Mouse (Mus musculus) bone marrow macrophage, adult 2 months (primary cell): ENCODE measurements at regions not wholly inside any gene's neighbourhood (a gene's known extent, or its start where the extent isn't known, plus 50 kb on each side); places are given as distances from the start of the nearest gene placed in this dataset.

Source experiments
- H3K27ac ChIP-seq: 2 replicates; pipeline ENCODE4 v1.5.1; 2012; ENCODE audit warnings: low read depth, low read length; ENCODE audit not compliant: insufficient read depth
- H3K4me1 ChIP-seq: 2 replicates; pipeline ENCODE4 v1.6.1; 2012; ENCODE audit warnings: low read length; ENCODE audit not compliant: control insufficient read depth, insufficient read depth
- H3K4me3 ChIP-seq: 2 replicates; pipeline ENCODE4 v1.5.1; 2012; ENCODE audit warnings: mild to moderate bottlenecking, low read length, moderate library complexity; ENCODE audit not compliant: insufficient read depth
- CTCF ChIP-seq: IDR thresholded peaks from 2 replicates; pipeline ENCODE4 v1.5.1; 2012; ENCODE audit warnings: low read depth, mild to moderate bottlenecking, low read length, moderate library complexity
- POLR2A ChIP-seq: IDR thresholded peaks from 2 replicates; pipeline ENCODE4 v1.6.1; 2012; ENCODE audit warnings: mild to moderate bottlenecking, low read depth, low read length, borderline replicate concordance

DNA sequence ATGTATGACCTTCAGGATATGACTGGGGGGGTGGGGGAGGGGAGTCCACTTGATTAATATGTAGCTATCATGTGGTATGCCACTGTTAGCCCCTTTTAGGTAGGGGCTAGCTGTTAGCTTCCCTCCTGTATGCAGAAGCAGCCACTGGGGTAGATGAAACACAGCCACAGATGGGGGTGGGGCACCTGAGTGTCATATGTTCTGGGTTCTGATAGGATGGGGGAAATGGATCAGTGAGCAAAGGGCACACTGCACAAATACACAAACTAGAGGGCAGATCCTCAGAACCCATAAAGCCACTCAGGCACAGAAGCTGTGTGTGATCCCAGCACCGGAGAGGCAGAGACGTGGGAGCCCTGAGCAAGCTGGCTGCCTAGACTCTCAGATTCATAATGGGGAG lies 107.4 kb upstream of the Hs6st1 start:
- H3K4me1 ChIP-seq: no peaks in the 10 kb centered on the region
- TF ChIP-seq POLR2A: no peak
- TF ChIP-seq CTCF: no peak
- no peak overlapping the region for H3K27ac ChIP-seq
- no peak overlapping the region for H3K4me3 ChIP-seq

DNA sequence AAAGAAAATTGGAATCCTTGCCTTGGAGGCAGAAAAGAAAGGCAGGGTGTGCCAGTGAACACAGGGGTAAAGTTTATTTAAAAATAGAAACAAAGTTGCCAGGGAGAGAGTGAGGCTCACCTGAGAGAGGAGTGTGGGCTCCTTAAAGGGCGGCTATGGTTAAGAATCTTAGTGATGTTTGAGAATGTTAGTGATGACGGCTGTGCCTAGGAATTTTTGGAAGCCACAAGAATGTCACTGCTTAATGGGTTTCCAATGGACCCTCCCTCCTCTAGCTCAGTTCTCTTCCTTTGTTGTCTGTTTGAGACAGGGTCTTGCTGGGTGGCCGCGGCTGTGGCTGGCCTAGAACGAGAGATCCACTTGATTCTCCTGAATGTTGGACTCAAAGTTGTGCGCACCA lies 106.3 kb upstream of the Hs6st1 start:
- H3K27ac ChIP-seq: no peak overlapping the region
- H3K4me3 ChIP-seq: no peak overlapping the region
- H3K4me1 ChIP-seq: no peaks in the 10 kb centered on the region
- TF ChIP-seq CTCF (no peak), POLR2A (no peak)

DNA sequence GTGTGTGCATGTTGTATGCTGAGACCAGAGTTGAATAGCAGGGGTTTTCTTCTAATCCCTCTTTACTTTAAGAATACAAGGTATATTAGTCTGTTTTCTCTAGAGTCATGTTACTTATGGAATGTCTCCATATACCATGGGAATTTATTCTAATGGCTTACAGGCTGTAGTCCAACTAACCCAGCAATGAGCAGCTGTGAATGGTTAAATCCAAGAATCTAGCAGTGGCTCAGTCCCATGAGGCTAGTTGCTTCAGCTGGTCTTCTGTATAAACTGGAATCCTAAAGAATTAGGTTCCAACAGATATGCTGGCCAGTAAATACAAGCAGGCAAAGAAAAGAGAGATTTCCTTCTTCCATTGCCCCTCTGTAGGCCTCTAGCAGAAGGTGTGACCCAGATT lies 99.7 kb upstream of the Hs6st1 start:
- Histone ChIP-seq H3K4me3 (no peak overlapping the region), H3K27ac (no peak overlapping the region), H3K4me1 (peaks cover 15% of the 10 kb centered on the region)
- TF ChIP-seq CTCF: no peak
- TF ChIP-seq POLR2A: no peak

DNA sequence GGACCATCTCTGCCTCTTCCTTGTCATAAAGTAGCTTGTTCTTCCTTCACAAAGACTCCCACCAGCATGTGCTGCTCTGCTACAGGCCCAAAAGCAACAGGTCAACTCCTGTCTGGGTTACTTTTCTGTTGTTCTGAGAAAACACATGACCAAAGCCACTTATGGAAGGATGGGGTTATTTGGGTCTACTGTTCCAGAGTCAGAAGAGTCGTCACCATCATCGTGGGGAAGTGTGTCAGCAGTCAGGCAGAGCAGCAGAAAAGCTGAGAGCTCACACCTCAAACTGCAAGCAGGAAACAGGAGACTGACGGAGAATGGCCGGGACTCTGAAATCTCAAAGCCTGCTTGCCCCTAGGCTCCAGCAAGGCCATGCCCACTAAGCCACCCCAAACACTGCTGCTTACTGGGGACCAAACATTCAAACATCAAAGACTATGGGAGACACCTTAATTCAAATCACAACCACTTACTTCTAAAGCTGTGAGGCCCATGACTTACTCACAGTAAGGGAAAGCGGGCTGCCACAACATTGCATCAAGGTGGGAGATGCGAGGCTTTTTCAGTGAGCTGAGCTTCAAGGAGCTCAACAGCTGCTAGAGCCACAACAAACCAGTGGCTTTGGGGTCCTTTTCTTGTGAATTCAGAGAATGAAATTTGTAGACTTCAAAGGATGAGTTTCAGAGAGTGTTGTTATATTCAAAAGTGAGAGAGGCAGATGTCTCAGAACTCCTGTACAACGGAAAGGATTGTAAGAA lies 96.6 kb upstream of the Hs6st1 start:
- TF ChIP-seq CTCF: no peak
- TF ChIP-seq POLR2A: no peak
- Histone ChIP-seq H3K4me1 (peaks cover 27% of the 10 kb centered on the region), H3K27ac (no peak overlapping the region), H3K4me3 (no peak overlapping the region)

DNA sequence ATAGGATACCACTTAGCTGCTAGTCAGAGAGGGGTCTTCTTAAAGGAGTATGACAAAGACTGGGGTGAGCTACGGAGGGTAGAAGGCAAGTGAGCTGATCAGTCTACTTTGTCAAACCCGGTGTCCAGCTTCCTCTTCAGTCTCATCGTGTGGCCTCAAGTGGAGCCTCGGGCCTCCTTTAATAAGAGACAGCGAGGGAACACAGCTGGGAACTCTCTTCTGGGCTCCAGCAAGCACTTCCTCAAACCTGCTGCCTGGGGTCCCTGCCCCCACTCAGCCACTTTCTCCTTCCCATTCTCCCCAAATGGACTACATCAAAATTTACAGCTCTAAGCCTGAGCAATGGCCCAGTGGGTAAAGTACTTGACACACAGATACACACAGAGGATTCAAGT lies 96.0 kb upstream of the Hs6st1 start:
- no peak overlapping the region for H3K4me3 ChIP-seq
- H3K4me1 ChIP-seq: peaks cover 28% of the 10 kb centered on the region
- no peak overlapping the region for H3K27ac ChIP-seq
- TF ChIP-seq POLR2A: no peak
- TF ChIP-seq CTCF: no peak

DNA sequence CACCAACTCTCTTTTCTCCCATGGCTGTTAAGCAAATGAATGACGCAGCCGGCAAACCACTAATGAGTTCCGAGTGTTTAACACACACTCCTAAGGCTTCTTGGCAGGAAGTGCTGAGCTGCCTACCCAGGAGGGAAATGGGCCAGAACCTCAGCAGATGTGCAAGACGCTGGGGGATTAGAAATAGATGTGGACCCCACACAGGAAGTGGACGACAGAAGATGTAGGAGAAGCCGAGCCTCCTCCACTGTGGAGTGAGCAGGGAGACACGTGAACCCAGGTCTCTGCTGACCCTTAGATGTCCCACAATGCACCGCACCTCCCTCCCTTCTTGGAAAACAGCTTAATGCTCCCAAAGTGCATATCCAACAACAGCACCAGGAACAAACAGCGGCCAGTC lies 94.8 kb upstream of the Hs6st1 start:
- H3K4me3 ChIP-seq: no peak overlapping the region
- H3K27ac ChIP-seq: no peak overlapping the region
- TF ChIP-seq POLR2A: no peak
- no peak for TF ChIP-seq CTCF
- H3K4me1 ChIP-seq: peaks cover 28% of the 10 kb centered on the region

DNA sequence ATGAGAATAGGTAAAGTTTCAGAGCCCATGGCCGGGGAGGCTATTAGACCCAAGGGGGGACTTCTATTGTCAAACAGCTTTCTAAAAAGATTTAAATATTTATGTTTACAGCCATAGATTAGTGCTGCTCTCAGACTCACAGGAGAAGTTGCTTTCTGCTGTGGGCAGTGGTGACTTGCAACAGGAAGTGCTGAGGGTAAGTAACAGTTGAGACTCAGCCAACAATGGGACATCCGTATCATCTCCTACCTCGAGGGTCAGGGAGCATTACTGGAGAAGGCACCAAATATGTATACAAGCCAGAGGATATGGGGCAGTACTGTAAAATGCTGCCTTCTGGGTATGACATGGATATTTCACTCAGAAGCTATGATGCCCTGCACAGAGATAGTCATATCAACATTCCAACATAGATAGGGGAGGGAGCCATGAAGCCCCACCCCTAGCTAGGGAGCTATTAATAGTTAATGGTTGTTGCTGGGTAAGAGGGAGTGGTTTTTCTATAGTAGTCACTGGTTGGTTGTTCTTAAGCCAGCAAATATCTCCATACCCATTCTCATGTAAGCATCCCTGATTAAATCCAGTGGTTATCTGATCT lies 92.5 kb upstream of the Hs6st1 start:
- H3K4me3 ChIP-seq: no peak overlapping the region
- H3K27ac ChIP-seq: peak overlapping the region; percentile 28; the same call in 1 of the 2 replicates
- TF ChIP-seq POLR2A (no peak), CTCF (no peak)
- peaks cover 28% of the 10 kb centered on the region for H3K4me1 ChIP-seq

DNA sequence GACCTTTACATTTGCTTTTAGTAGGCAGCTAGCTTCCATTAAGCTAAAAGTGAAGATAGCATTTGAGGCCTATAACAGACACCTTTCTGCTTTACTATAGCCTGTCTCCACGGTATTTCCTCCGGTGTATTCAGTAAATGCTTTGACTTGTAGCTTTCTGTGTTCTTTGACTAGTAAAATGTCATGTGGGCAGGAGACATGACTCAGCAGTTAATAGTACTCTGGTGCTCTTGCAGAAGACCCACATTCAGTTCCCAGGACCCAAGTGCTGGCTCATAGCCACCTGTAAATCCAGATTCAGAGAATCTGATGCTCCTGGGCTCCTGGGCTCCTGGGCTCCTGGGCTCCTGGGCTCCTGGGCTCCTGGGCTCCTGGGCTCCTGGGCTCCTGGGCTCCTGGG lies 91.7 kb upstream of the Hs6st1 start:
- peaks cover 23% of the 10 kb centered on the region for H3K4me1 ChIP-seq
- TF ChIP-seq POLR2A (no peak), CTCF (no peak)

DNA sequence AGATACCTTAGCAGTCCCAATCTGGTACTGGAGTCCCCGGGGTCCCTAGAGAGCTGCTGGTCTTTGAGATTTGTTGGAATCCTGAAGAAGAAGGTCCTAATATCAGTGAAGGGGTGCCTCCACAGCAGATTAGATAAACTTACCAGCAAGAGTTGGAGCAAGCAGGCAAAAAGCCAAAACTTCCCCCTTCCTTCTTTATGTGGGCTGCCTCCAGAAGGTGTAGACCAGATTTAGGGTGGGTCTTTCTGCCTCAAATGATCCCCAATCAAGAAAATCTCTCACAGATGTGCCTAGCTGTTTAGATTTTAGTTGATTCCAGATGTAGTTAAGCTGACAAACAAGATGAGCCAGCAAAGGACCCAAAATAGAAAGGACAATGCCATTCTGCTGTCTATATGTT lies 90.1 kb upstream of the Hs6st1 start:
- Histone ChIP-seq H3K4me1 (peaks cover 14% of the 10 kb centered on the region), H3K4me3 (no peak overlapping the region)
- TF ChIP-seq CTCF (no peak), POLR2A (no peak)

More for the DNA sequence above, 91.7 kb upstream of the Hs6st1 start:
- H3K4me3 ChIP-seq: no peak overlapping the region
- H3K27ac ChIP-seq: 0 out of 2 replicates have a peak overlapping the region, but pooled peaks have one; percentile 21

DNA sequence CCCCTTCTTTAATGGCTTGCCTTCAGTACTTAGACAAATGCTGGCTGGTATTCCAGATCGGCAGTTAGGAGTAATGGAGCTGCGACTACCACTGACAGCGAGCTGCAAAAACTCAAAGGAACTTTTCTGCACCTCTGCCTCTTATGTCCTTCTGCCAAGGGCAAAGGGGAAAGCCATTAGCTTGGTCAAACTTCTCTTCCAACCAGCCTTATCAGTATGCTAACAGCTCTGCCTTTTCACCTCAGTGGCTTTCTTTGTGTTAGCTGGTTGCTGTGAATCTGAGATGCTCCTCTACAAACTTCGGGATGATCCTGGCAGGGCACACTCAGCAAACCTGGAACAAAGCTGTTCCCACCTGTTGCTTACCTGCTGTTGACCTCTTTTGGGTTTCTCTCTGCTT lies 89.4 kb upstream of the Hs6st1 start:
- Histone ChIP-seq H3K4me1 (peaks cover 14% of the 10 kb centered on the region), H3K27ac (no peak overlapping the region), H3K4me3 (no peak overlapping the region)
- TF ChIP-seq POLR2A (no peak), CTCF (no peak)

More for the DNA sequence above, 90.1 kb upstream of the Hs6st1 start:
- H3K27ac ChIP-seq: no peak overlapping the region
